Mouse (Mus musculus) cerebellum, adult 2 months (tissue): ENCODE data around the gene Cpn1. TPM values are rescaled to one million over a fixed set of nuclear protein-coding genes. Genes with fewer than 3 reads are reported as not detected.

Experiments
- DNase-seq, 2 experiments: peaks; one replicate each; pipeline ENCODE4 v3.0.0; 2021
- H3K27ac ChIP-seq: fragments of 200-500 bp; 2 replicates; pipeline ENCODE4 v1.5.1; 2012; ENCODE audit warnings: low read length, control low read depth, inconsistent platforms; ENCODE audit not compliant: insufficient read depth
- H3K27me3 ChIP-seq: fragments of 200-500 bp; 2 replicates; pipeline ENCODE4 v1.6.1; 2012; ENCODE audit warnings: inconsistent platforms, mild to moderate bottlenecking, low read length, moderate library complexity; ENCODE audit not compliant: control insufficient read depth, insufficient read depth
- H3K4me1 ChIP-seq: fragments of 200-500 bp; 2 replicates; pipeline ENCODE4 v1.6.1; 2011; ENCODE audit warnings: low read length; ENCODE audit not compliant: control insufficient read depth, insufficient read depth
- H3K4me3 ChIP-seq: fragments of 200-500 bp; replicated peaks from 2 replicates; pipeline ENCODE3; 2011; ENCODE audit warnings: mild to moderate bottlenecking, low read depth, low read length, control low read depth; ENCODE audit not compliant: insufficient read depth
- CTCF ChIP-seq: fragments of 200-500 bp; IDR thresholded peaks from 2 replicates; pipeline ENCODE4 v1.5.1; 2011; ENCODE audit warnings: low read depth, mild to moderate bottlenecking, control low read depth, low read length, moderate library complexity, borderline replicate concordance; ENCODE audit not compliant: insufficient read depth
- POLR2A ChIP-seq: fragments of 200-500 bp; IDR thresholded peaks from 2 replicates; pipeline ENCODE4 v1.6.1; 2011; ENCODE audit warnings: low read length, control low read depth, borderline replicate concordance; ENCODE audit not compliant: insufficient read depth
- WGBS: fragments of 180-500 bp; shearing (Covaris S2); methylation state at CpG from one replicate; pipeline ENCODE4 v1.1.7; 2018; 5-methylcytosine and 5-hydroxymethylcytosine counted together
- polyA plus RNA-seq: library from polyadenylated mRNA; depleted of rRNA; stranded (reverse); fragments of >200 nt; gene quantifications from 2 replicates; pipeline ENCODE4 v1.2.3, GENCODE M21; 2012

Cpn1 gene
- polyA plus RNA-seq, 1 experiment = 0.16 TPM

GRCm38 (mm10) chr19:44000061-44000460, 13.7 kb upstream of the Cpn1 start:
- no peak overlapping the region for H3K4me3 ChIP-seq
- TF ChIP-seq POLR2A = no peak
- no peak for TF ChIP-seq CTCF
- H3K27me3 ChIP-seq = no peaks in the 10 kb centered on the region
- DNase-seq = no peak
- no peak overlapping the region for H3K27ac ChIP-seq
- WGBS = 100% methylated on average over 1 of the region's 1 CpGs
- no peaks in the 10 kb centered on the region for H3K4me1 ChIP-seq

- DNase-seq = no peak
- H3K27me3 ChIP-seq = no peaks in the 10 kb centered on the region
- no peak overlapping the region for H3K4me3 ChIP-seq
- TF ChIP-seq POLR2A (no peak), CTCF (no peak)
- no peaks in the 10 kb centered on the region for H3K4me1 ChIP-seq
- 91% methylated on average over 11 of the region's 11 CpGs for WGBS
- H3K27ac ChIP-seq = no peak overlapping the region
Measured at GRCm38 (mm10) chr19:43998802-43999527, 12.6 kb upstream of the Cpn1 start.

- TF ChIP-seq POLR2A = no peak
- no peak for TF ChIP-seq CTCF
- no peaks in the 10 kb centered on the region for H3K4me1 ChIP-seq
- no peak overlapping the region for H3K4me3 ChIP-seq
- no peaks in the 10 kb centered on the region for H3K27me3 ChIP-seq
- 67% methylated on average over 10 of the region's 10 CpGs for WGBS
- no peak overlapping the region for H3K27ac ChIP-seq
- no peak for DNase-seq
Measured at GRCm38 (mm10) chr19:43998101-43998500, 11.7 kb upstream of the Cpn1 start.

- TF ChIP-seq POLR2A = no peak
- TF ChIP-seq CTCF = no peak
- Histone ChIP-seq H3K4me1 (no peaks in the 10 kb centered on the region), H3K27ac (no peak overlapping the region), H3K4me3 (no peak overlapping the region), H3K27me3 (no peaks in the 10 kb centered on the region)
- WGBS = 83% methylated on average over 7 of the region's 7 CpGs
- DNase-seq = no peak
Measured at GRCm38 (mm10) chr19:43995427-43995826, 9.1 kb upstream of the Cpn1 start.

GRCm38 (mm10) chr19:43992464-43992863, 6.1 kb upstream of the Cpn1 start:
- Histone ChIP-seq H3K4me1 (no peaks in the 10 kb centered on the region), H3K27ac (no peak overlapping the region), H3K4me3 (no peak overlapping the region), H3K27me3 (no peaks in the 10 kb centered on the region)
- WGBS = 70% methylated on average over 4 of the region's 4 CpGs
- DNase-seq = no peak
- no peak for TF ChIP-seq CTCF
- TF ChIP-seq POLR2A = no peak

DNA sequence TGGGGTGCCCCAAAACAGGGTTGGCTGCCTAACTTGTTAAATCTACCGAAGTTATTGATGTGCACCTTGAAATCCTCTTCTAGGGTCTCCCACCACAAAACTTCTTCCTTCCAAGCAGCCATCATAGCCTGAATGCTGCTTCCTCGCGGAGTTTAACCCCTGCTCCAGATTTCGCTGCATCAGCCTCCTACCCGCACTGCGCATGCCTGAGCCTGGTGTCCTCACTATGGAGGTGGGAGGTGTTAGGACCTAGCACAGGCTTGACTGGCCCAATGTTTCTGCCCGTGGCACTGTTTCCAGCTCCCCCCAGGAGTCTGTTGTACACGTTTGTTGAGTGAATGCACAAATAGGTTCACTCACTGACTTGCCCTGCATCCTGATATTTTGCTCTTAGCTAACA, 4.0 kb upstream of the Cpn1 start:
- no peak for TF ChIP-seq POLR2A
- TF ChIP-seq CTCF = no peak
- 77% methylated on average over 8 of the region's 8 CpGs for WGBS
- Histone ChIP-seq H3K27me3 (no peaks in the 10 kb centered on the region), H3K27ac (no peak overlapping the region), H3K4me1 (no peaks in the 10 kb centered on the region), H3K4me3 (no peak overlapping the region)
- no peak for DNase-seq

GRCm38 (mm10) chr19:43981992-43982391, 4.4 kb downstream of the Cpn1 start:
- no peak overlapping the region for H3K4me3 ChIP-seq
- no peaks in the 10 kb centered on the region for H3K4me1 ChIP-seq
- no peak overlapping the region for H3K27ac ChIP-seq
- TF ChIP-seq POLR2A (no peak), CTCF (no peak)
- WGBS = 88% methylated on average over 5 of the region's 5 CpGs
- DNase-seq = no peak
- H3K27me3 ChIP-seq = no peaks in the 10 kb centered on the region

GRCm38 (mm10) chr19:43980711-43981110, 5.6 kb downstream of the Cpn1 start:
- no peak for DNase-seq
- no peak overlapping the region for H3K27ac ChIP-seq
- H3K27me3 ChIP-seq = no peaks in the 10 kb centered on the region
- H3K4me3 ChIP-seq = no peak overlapping the region
- no peak for TF ChIP-seq POLR2A
- TF ChIP-seq CTCF = no peak
- 93% methylated on average over 17 of the region's 17 CpGs for WGBS
- no peaks in the 10 kb centered on the region for H3K4me1 ChIP-seq

GRCm38 (mm10) chr19:43977799-43978198, 8.6 kb downstream of the Cpn1 start:
- TF ChIP-seq CTCF (no peak), POLR2A (no peak)
- WGBS = 89% methylated on average over 3 of the region's 3 CpGs
- H3K27me3 ChIP-seq = no peaks in the 10 kb centered on the region

More at GRCm38 (mm10) chr19:43977799-43978198, 8.6 kb downstream of the Cpn1 start:
- no peak for DNase-seq
- H3K4me1 ChIP-seq = no peaks in the 10 kb centered on the region
- H3K27ac ChIP-seq = no peak overlapping the region
- H3K4me3 ChIP-seq = no peak overlapping the region
